Mouse (Mus musculus) left cerebral cortex, postnatal 14 days (tissue): ENCODE measurements around the gene Tsen2. TPM values are rescaled to one million over a fixed set of nuclear protein-coding genes. Genes with fewer than 3 reads are reported as not detected.

Experiments used
- DNase-seq, 2 experiments: peaks; one replicate each; pipeline ENCODE4 v3.0.0; 2021 to 2022; ENCODE audit warnings: low spot score in 2 of 2, mixed read lengths in 1 of 2
- intact Hi-C: fragments of 180-260 bp; cut with DNase I; formaldehyde crosslinking; loops from one replicate; pipeline ENCODE4 v1.15.1; 2025
- total RNA-seq, 2 experiments: library from RNA; stranded (reverse); gene quantifications; 2 replicates each; pipeline ENCODE4 v1.2.3; 2021

The Tsen2 gene
- total RNA-seq, 2 experiments from 2014 or later, result 19.5 to 21.2 TPM

DNA sequence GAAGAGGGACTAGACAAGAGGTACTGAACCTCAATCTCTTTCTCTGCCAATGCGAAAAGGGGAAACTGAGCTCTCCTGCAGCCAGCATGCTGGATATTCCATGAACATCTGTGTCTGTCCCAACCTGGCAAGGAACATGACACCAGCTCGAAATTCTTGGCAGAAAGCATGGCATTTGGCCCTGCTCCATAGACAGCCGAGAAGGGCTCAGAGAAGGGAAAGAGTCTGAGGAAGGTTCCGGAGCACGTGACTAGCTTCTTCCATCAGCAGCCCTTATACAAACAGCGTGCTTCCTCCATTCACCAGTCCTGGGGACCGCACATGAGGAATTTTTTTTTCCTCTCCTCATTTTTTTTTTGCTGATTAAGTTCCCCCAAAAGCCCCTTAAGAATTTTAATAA is 9.8 kb upstream of the Tsen2 start:
- DNase-seq, result no peak
- intact Hi-C loops, result loop anchor here (5.0 kb wide), 2 partner anchors 262 to 487 kb away; no protein-coding TSS in a partner anchor

DNA sequence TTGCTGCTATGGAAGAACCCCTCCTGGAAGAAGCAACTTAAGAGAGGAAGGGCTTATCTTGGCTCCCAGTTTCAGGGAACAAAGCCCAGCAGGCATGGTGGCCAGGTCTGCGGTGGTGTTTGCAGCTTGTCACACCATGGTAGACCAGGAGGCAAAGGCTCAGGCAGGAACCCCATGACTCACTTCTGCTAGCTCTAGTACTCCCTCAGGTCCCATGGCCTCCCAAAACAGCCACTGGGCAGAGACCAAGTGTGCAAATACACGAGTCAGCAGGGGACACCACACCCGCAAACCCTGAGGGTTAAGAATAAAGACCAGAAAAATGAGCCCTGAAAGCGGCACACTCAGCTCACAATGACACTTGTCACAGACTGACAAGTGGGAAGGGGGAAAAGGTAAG is 8.3 kb upstream of the Tsen2 start:
- intact Hi-C loops, result loop anchor here (5.0 kb wide), 2 partner anchors 264 to 489 kb away; no protein-coding TSS in a partner anchor
- DNase-seq, result no peak

DNA sequence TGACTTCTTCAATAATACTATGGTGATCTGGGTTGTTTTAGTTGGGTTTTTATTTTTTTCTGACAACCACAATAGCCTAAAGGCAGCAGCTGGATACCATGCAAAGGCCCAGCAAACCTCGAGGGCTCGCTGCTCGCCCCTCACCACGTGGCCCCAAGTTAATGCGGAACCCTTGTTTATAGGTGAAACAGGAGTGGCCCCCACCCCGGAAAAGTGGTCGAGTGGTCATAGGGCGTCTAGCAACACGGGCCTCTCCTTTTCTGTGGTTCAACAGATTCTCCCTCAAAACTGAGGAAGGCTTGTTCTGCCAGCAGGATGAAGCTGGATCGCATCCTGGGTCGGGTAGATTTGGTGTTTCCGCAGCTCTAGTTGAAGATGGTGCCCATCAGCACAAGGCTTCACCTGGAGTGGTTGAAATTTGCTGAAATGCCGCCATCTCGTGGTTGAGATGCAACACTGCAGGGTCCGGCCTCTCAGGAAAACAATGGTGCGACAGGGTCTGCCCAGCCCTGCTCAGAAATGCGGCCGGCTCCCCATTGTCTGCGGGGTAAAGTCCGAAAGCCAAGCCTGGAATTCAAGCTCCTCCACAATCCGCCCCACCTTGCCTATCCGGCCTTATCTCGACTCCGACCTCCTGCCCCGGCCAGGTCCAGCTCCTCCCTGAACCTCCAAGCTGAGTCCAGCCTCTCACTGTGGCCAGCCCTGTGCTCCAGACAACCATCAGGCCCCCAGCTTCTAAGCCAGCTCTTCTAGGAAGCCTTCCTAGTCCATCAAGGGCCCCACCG is 5.6 kb upstream of the Tsen2 start:
- intact Hi-C loops, result loop anchor here (2.0 to 5.0 kb wide), 3 partner anchors 267 to 492 kb away; partner anchors contain the start of gene Gm17482
- peak; percentile 76 to 84 for DNase-seq

DNA sequence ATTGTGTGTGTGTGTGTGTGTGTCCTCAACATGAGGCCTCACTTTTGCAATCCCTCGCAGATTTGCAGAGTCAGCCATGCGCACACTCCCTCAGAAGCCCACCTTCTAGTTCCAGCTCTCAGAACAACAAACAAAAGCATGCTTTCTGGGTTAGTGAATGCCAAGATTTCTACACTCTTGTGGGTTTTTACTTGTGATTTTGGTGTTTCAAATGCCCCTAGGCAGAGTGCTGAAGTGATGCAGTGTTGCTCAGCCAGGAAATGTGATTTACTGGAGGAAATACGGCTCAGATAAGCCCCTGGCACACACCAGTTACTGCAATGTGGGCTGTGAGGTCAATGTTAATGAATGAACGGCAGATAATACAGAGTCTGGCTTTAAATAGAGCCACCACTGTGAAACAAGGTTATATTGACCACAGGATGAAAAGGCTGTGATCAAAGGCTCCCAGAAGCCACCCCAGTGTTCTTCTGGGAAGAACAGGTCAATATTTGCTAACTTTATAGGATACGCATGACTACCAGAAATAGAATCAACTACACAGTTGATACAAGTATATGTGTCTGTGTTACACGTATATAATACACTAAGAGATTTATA is 2.7 kb upstream of the Tsen2 start:
- DNase-seq, result no peak
- intact Hi-C loops, result no loop called here

DNA sequence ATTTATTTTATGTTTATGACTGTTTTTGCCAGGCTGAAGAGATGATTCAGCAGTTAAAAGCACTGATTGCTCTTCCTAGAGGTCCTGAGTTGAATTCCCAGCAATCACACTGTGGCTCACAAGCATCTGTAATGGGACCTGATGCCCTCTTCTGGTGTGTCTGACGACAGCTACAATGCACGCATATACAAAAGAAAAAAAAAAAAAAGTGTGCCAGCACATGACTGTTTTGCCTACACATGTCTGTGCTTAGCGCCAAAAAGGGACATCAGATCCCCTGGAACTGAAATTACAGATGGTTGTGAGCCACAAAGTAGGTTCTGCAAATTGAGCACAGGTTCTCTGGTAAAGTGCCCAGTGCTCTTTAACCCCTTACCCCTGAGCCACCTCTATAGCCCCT is 2.1 kb upstream of the Tsen2 start:
- intact Hi-C loops, result no loop called here
- no peak for DNase-seq

DNA sequence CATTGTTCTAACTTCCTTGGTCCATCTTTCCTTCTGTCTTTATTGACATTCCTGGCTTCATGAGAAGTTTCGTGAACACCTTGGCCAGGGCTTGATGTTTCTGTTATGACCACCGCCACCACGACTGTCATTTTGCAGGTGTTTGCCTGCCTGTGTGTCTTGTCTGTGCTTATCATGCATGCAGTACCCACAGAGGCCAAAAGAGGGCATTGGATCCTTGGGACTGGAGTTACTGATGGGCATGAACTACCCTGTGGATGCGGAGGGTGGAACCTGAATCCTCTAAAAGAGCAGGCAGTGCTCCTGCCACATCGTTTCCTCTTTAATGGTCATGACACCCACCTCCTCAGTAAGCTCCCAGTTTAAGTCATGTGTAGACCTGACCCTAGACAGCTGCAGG is 1.8 kb downstream of the Tsen2 start:
- DNase-seq, result peak; percentile 52 to 71
- intact Hi-C loops, result no loop called here

GRCm38 (mm10) chr6:115555485-115555884 is 11.0 kb downstream of the Tsen2 start:
- no peak for DNase-seq
- intact Hi-C loops, result no loop called here

GRCm38 (mm10) chr6:115558176-115558575 is 13.7 kb downstream of the Tsen2 start:
- intact Hi-C loops, result no loop called here
- DNase-seq, result no peak

DNA sequence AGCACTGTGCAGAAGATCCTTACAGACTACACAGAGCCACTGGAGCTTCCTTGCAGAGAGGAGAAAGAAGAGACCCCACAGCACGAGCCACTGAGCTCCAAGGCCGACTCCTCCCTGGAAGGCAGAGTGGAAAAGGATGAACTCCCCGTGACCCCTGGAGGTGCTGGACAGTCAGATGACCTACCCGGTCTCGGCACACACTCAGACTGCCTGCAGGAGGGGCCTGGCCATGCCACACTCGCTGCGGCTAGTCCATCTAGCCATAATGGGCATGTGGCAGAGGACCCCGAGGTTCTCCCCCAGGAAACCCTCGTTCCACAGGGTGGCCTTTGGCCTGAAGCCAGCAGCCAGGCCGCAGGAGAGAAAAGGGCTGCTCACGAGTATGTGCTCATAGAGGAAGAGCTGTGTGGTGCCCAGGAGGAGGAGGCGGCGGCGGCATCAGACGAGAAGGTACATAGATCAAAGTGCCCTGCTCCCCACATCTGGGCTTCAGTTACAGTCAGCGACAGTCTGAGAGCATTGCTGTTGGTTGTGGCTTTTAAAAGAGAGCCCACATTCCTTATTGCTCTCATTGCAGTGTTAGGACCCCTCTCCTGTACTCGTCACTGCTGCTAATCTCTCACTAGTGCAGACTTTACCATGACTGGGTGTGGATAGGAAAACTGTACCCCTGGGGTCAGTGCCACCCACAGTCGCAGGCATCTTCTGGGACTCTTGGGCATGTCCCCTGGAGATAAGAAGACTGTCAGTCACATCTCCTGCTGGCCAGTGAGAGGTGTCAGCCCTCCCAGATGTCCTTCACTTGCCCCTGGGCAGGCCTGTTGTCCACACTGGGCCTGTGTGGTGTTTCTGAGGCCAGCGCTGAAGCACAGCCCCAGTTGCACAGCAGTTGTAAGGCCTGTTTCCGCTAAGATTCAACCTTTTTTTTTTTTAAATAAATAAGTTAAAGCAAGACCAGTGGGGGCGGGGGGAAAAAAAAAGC is 15.5 kb downstream of the Tsen2 start:
- DNase-seq, result no peak
- intact Hi-C loops, result no loop called here

DNA sequence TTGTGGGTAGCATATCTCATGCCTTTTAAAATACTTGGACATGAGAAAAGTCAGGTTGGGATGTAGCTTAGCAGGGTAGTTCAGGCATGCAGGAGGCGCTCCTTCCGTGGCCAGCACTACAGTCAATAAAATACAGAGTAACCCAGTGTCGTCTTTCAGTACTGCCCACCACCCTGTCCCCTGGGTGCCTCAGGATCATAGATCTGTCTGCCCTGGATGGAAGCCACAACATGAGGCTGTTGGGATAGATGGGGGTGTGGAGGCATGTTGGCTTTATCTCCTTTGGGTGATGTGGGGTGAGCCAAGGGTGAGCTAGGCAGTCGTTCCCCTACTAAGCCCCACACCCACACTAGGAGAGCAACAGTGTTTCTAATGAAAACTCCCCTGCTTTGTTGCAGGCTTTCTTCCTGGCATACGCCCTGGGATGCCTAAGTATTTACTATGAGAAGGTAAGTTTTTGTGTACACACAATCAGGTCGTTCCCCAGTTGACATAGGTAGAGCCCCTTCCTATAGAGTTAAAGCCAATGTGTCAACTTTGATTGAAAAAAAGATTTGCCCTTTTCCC is 21.1 kb downstream of the Tsen2 start:
- intact Hi-C loops, result no loop called here

DNA sequence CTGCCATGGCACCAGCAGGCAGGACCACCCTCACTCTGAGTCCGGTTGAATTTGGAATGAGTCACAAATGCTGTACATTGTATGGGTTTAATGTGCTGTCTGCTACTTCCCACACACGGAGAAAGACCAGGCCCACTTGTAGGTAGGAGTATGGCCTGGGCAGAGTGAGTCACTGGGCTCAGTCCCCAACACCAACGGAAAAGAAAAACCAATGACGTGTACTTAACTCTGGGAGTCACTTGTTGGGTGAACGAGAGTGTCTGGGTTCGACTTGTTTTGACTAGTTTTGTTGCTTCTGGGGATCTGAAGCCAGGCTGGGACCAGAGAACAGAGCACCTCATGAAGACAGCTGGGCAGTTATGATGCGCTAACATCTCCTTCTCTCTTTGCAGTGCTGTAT is 29.7 kb downstream of the Tsen2 start:
- no peak for DNase-seq
- intact Hi-C loops, result no loop called here

More for the DNA sequence above, 21.1 kb downstream of the Tsen2 start:
- no peak for DNase-seq

DNA sequence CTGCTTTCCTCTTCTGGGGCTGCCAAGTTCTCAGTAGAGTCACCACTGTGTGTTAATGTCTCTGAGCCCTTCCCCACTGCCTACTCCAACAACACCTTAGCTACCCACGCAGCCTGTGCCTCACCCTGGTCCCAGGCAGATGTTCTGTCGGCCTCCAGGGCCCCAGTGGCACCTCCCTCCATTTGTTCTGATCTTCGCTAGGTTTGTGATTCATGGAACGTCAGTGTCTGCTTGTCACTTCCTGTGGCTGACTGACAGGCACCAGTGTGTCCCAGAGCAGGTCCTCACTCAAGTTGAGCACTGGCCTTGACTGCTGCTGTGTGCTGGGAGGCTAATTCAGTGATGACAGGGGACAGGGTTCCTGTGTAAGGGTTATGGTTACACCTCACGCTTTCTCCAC is 32.9 kb downstream of the Tsen2 start:
- intact Hi-C loops, result no loop called here
- DNase-seq, result no peak

DNA sequence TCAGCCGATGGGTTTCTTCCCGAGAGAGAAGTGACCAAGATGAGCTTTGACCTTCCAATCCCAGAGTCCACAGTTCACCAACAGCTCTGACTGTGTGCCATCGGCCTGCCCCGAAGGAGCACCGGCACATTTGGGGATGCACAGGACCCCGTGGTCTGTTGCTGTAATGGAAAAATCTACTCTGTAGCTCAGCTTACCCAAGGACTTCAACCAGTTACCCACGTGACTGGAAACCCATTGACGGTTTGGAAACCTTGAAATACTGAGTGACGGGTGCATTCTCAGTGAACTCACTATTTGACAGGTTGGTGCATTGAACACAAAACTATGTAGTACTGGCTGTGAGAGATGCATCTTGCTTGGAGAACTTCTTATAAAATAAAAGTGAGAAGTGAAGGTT is 33.5 kb downstream of the Tsen2 start:
- intact Hi-C loops, result no loop called here

GRCm38 (mm10) chr6:115580810-115581209 is 36.3 kb downstream of the Tsen2 start:
- DNase-seq, result no peak
- intact Hi-C loops, result no loop called here

More for the DNA sequence above, 33.5 kb downstream of the Tsen2 start:
- DNase-seq, result no peak

DNA sequence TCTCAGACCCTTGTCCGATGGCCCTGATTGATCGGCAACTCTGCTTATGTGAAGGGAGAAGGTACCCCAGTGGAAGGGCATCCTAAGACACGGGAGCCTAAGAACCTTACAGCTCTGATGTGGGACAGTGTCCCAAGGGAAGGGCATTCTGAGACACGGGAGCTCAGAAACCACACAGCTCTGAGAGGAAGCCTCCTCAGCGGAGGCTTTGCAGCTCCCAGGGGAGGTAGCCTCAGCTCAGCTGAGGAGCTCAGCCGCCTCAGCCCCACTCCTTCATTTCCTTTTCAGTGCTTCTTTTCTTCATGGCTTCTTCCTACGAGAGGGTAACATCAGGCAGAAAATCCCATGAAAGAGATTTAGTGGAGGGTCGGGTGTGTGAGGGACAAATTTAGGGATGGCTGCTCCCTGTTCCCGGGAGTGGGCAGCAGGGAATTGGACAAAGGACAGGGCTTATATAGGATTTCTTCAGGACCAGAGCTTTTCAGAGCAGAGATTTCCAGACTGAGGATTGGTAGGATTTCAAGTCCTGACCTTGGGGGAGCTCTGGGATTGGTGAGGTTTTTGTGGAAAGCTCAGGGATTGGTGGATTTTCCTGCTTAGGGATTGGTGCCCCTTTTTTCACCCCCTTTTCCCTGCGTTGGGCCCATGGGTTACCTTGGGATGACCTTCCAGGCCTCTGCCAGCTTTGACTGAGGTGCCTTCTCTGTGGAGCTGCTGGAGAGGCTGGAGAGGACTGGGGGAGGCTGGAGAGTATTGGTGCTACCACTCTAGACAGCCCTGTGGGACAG is 38.1 kb downstream of the Tsen2 start:
- intact Hi-C loops, result no loop called here
- no peak for DNase-seq

- intact Hi-C loops, result no loop called here
- no peak for DNase-seq
These were observed 39.1 kb downstream of the Tsen2 start for GRCm38 (mm10) chr6:115583430-115584125.

DNA sequence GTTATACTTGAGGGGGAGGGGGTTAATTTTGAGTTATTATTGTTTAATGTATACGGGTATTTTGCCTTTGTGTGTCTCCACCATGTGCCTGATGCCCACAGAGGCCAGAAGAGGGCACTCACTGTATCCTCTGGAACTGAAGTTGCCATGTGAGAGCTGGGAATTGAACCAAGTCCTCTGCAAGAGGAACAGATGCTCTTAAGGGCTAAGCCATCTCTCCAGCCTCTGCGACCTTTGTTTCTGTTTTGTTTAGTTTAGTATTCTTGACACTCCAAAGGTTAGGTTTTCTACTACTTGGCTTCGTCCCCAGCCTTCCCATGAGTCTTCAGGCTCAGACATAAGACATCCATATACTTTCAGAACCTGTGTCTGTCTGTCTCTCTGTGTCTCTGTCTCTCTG is 39.7 kb downstream of the Tsen2 start:
- DNase-seq, result no peak
- intact Hi-C loops, result no loop called here

GRCm38 (mm10) chr6:115586321-115586720 is 41.9 kb downstream of the Tsen2 start:
- DNase-seq, result no peak
- intact Hi-C loops, result no loop called here
